Mouse (Mus musculus) heart, postnatal 14 days (tissue): ENCODE data around the gene Fars2. TPM values are rescaled to one million over a fixed set of nuclear protein-coding genes. Genes with fewer than 3 reads are reported as not detected.

Source experiments
- DNase-seq, 2 experiments: peaks; one replicate each; pipeline ENCODE4 v3.0.0; 2021 to 2022
- intact Hi-C: fragments of 180-260 bp; cut with DNase I; formaldehyde crosslinking; loops from one replicate; pipeline ENCODE4 v1.15.1; 2025
- total RNA-seq, 2 experiments: library from RNA; stranded (reverse); gene quantifications; 2 replicates each; pipeline ENCODE4 v1.2.3; 2021

The Fars2 gene
- total RNA-seq, 2 experiments from 2014 or later: 63.2 to 65.6 TPM

GRCm38 (mm10) chr13:36492397-36492796 is 375.2 kb downstream of the Fars2 start:
- no peak for DNase-seq
- intact Hi-C loops: no loop called here

- intact Hi-C loops: no loop called here
- peak; percentile 5 to 13 for DNase-seq
These were observed 376.1 kb downstream of the Fars2 start for GRCm38 (mm10) chr13:36493294-36493693.

- intact Hi-C loops: no loop called here
- no peak for DNase-seq
These were observed 376.6 kb downstream of the Fars2 start for GRCm38 (mm10) chr13:36493762-36494161.

DNA sequence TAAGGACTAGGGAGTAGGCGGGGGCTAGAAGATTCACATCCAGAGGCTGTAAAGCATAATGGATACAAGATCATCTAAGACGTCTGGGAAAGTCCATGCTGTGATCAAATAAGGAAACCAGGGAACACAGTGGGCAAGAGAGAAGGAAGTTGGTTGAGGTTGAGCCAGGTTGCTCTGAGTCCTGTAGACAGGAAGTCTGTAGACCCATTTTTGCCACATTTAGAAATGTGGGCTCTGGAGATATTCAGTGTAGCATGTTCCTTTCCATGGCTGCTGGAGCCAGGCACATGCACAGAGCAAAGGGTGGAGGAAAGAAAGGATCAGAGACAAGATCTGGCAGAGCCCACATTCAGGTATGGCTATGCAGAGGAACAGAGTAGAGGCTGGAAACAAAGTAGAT is 378.8 kb downstream of the Fars2 start:
- intact Hi-C loops: no loop called here
- DNase-seq: no peak

GRCm38 (mm10) chr13:36497346-36497745 is 380.1 kb downstream of the Fars2 start:
- intact Hi-C loops: no loop called here
- peak; percentile 66 to 67 for DNase-seq

DNA sequence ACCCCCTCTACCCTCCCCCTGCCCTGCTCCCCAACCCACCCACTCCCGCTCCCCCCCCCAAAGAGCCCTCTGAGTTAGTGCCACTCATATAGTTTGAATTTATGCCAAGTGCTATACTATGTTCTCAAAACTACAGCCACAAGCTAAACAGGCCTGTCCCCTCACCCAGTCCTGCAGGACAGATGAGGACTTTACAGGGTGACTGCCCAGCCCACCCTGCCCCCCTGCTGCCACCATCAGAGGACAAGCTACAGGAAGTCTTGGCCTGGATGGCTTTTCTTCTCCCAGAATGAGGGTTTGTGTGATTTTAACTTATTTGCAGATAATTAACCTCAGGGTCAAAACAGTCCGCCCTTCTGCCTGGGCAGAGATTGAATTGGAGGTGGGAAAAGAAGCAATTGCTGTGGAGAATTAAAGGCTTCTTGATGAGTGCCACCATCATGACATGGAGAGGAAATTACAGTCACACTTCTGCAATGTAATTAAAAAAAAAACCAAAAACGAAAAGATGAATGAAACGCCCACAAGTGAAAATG is 383.2 kb downstream of the Fars2 start:
- intact Hi-C loops: no loop called here
- no peak for DNase-seq

DNA sequence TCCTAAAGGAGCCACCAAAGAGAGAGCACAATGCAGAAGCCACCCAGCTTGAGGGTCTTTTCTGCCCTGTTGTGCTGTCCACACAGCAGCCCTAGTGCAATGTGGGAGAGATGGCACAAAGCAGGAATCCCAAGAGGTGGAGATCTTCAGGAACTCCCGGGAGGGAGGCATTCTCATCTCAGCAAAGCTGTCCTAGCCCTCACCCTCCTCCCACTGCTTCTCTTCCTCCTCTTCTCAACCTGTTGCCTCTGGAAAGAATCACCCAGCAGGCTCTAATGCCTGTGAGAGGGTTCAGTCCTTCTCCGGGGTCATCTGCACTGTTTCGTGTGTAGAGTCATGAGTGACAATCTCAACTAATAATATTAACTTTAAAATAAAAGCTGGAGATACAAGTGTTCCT is 386.3 kb downstream of the Fars2 start:
- intact Hi-C loops: no loop called here
- DNase-seq: no peak

GRCm38 (mm10) chr13:36503991-36504390 is 386.8 kb downstream of the Fars2 start:
- no peak for DNase-seq
- intact Hi-C loops: no loop called here

DNA sequence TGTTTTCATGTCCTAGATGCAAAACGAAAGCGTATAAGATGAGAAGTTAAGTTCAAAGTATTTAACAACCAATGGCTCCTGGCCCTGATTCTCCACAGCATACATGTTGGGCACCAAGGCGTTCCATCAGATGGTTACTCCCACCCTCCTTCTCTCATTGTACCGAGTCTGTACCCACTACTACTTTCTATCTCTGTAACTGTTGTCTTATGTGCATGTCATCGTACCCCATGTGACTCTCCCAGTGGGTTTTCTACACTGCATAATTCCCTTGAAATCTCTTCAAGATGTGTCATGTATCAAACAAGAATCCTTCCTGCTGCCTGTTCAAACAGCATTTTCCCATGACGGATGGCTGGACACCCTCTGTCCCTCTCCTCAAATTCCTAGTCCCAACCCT is 388.5 kb downstream of the Fars2 start:
- DNase-seq: no peak
- intact Hi-C loops: no loop called here

- intact Hi-C loops: no loop called here
These were observed 389.1 kb downstream of the Fars2 start for GRCm38 (mm10) chr13:36506315-36506714.

GRCm38 (mm10) chr13:36510161-36510560 is 392.9 kb downstream of the Fars2 start:
- no peak for DNase-seq
- intact Hi-C loops: no loop called here

More at GRCm38 (mm10) chr13:36506315-36506714, 389.1 kb downstream of the Fars2 start:
- DNase-seq: peak; percentile 45 to 49

GRCm38 (mm10) chr13:36513126-36513525 is 395.9 kb downstream of the Fars2 start:
- DNase-seq: no peak
- intact Hi-C loops: no loop called here

DNA sequence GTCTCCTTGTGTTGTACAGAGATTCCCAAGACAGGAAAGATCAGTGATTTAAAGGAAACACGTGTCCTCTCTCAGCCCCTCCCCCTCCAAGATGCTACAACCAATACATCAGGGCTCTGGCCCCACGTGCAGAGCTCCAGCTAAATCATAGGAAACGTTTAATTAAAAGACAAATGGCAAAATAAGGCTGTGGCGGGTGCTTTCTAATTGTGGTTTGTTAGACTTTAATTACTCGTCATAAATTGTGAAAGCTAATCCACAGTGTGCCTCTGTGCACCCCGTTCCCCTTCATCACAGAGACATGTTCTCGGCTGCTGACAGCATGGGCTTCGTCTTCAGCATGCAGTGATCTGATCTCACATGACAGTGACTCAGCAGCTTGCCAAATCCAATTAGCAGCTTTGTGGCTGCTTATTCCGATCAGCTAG is 400.9 kb downstream of the Fars2 start:
- intact Hi-C loops: no loop called here
- DNase-seq: no peak

- no peak for DNase-seq
- intact Hi-C loops: no loop called here
These were observed 410.5 kb downstream of the Fars2 start for GRCm38 (mm10) chr13:36527761-36528160.

GRCm38 (mm10) chr13:36528223-36528895 is 411.1 kb downstream of the Fars2 start:
- DNase-seq: peak; percentile 74 to 75
- intact Hi-C loops: no loop called here

DNA sequence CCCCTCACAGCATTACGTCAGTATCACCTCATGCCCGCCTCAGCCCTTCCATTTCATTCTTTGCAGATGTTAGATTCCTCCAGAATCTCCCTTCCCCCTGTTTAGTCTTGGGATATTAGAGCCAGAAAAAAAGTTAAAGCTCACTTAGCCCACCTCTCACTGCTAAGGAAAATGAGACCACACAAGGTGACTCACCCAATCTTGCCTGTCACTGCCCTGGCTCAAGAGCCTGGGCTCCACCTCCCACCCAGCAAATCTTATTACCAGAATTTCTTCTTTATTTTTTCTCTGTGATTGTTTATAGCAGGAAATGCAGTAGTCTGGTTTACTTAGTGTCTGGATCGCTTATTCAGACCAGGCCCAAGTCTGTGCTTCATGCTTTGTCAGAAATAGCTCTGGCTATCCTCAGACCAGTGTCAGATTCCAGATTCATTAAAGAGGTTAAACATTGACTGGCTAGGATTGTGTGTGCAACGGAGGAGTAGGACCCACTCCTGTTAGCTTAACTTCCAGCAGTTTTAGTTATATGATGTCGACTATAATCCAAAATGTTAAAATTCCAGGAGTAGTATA is 412.3 kb downstream of the Fars2 start:
- intact Hi-C loops: no loop called here
- no peak for DNase-seq

GRCm38 (mm10) chr13:36530852-36531251 is 413.6 kb downstream of the Fars2 start:
- no peak for DNase-seq
- intact Hi-C loops: no loop called here

- intact Hi-C loops: no loop called here
- DNase-seq: no peak
These were observed 414.7 kb downstream of the Fars2 start for GRCm38 (mm10) chr13:36531893-36532292.

DNA sequence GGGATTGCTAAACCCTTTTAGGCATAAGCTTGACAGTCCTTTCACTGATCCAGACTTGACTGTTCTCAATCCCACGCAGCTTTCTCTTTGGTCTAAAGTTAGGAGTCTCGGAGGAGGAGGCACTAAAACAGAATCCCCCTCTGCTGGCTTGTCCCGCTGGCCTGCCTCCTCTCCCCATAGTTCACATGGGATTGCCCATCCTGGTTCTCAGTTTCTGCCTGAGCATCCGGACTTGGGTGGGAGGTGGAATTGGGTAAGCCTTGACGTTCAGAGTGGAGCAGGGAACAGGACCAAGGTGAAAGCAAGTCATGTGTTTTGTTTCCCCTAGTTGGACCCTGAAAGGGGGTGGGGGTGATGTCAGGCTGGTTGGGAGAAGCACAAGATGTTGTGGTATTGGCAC is 415.9 kb downstream of the Fars2 start:
- intact Hi-C loops: no loop called here
- DNase-seq: no peak

GRCm38 (mm10) chr13:36533518-36533917 is 416.3 kb downstream of the Fars2 start:
- no peak for DNase-seq
- intact Hi-C loops: no loop called here

GRCm38 (mm10) chr13:36533966-36534540 is 416.8 kb downstream of the Fars2 start:
- no peak for DNase-seq
- intact Hi-C loops: no loop called here

DNA sequence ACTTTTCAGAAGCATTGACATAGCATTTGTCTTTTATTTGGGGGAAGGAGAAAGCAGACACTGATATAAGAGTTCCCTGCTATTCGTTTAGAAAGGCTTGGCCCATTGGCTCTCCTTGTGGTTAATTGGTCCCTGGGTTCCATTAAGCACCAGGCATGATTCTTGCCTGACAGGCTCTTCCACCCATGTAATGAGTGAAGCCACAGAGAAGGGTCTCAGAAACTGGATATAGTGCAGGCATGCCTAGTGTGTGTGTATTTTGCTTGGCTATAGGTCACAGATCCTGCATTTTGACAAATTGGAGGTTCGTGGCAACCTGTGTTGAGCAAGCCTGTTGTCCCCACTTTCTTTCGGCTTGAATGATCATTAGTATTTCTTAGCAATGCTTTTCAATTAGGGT is 420.4 kb downstream of the Fars2 start:
- intact Hi-C loops: no loop called here
- DNase-seq: no peak
